ENCODE assay signal across 9 mouse cellular contexts in the genomic region with DNA sequence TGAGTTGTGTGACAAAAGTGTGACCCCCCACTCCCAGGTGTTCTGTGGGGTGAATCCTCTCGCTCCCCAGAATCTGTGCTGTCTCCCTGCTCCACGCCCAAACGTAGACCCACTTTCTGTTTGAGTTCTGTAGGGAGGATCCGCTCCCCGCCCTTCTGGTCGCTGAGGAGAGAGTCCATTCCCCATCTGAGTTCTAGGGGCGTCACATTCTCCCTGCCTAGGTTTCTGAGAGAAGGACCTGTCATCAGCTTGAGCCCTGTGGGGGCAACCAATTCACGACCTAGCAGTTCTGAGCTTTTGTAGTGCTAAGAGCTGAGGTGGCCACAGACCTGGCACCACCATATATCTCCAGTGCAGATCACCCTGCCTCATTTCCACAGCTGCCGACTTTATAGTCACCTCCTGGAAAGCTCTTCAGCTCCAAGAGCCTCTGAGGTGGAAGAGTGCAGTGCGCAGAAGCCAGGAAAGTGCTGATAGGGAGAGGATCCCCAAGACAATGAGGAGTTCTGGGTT. TPM values are rescaled to one million over a fixed set of nuclear protein-coding genes. Genes with fewer than 3 reads are reported as not detected.
DNase-seq lines count a peak whose midpoint lies in the region; ATAC-seq and TF ChIP-seq lines count a peak whose summit lies in the region.
"Had no signal": no experiment of that assay in that cellular context is flagged by ENCODE, and none has a peak within 500 bp of the region (broad histone marks: within the 10 kb centered on the region; RNA-seq: fewer than 3 reads in every experiment).

No protein-coding gene starts in this region.

- H3K36me3 ChIP-seq in kidney, embryonic 16.5 days (ENCODE audit: insufficient read depth, low read length) = peaks cover 15% of the 10 kb centered on the region
- H3K36me3 ChIP-seq in hindbrain, embryonic 13.5 days = peaks cover 18% of the 10 kb centered on the region
- H3K36me3 ChIP-seq in midbrain, embryonic 12.5 days = peaks cover 20% of the 10 kb centered on the region

- ATAC-seq in kidney, embryonic 16.5 days (ENCODE audit: low FRiP score, low TSS enrichment) = peak; percentile 80; the same call in 1 of the 2 replicates
- ATAC-seq in hindbrain, embryonic 13.5 days (ENCODE audit: low FRiP score) = peak; percentile 73; the same call in 1 of the 2 replicates
- ATAC-seq in midbrain, embryonic 12.5 days (ENCODE audit: low FRiP score, low read depth) = no peak; the same call in none of the 2 replicates

- DNase-seq in kidney, adult 18-20 months = no peak
- no peak for DNase-seq in ovary, adult 18-20 months (ENCODE audit: low spot score)
- no peak for DNase-seq in kidney, postnatal 14 days
- no peak for DNase-seq in urinary bladder, postnatal 14 days (ENCODE audit: low spot score)

- TF ChIP-seq CTCF in bone marrow macrophage, adult 2 months (IDR thresholded peaks at IDR 0.05; ENCODE audit: low read depth, low read length) = no peak

- H3K9ac ChIP-seq in kidney, embryonic 16.5 days (replicated peaks; ENCODE audit: low read length) = peak overlapping the region; percentile 66
- peak overlapping the region; percentile 73 for H3K9ac ChIP-seq in hindbrain, embryonic 13.5 days
- H3K9ac ChIP-seq in midbrain, embryonic 12.5 days (replicated peaks) = peak overlapping the region; percentile 95

- H3K27me3 ChIP-seq in kidney, embryonic 16.5 days (ENCODE audit: insufficient read depth, low read length) = peaks cover 2% of the 10 kb centered on the region; the same call in 1 of the 2 replicates
- peaks cover 4% of the 10 kb centered on the region; the same call in 1 of the 2 replicates for H3K27me3 ChIP-seq in hindbrain, embryonic 13.5 days
- 0 out of 2 replicates have a peak, but pooled peaks cover 3% of the 10 kb centered on the region for H3K27me3 ChIP-seq in midbrain, embryonic 12.5 days

- H3K27ac ChIP-seq in kidney, embryonic 16.5 days (ENCODE audit: low read length) = no peak overlapping the region; the same call in 1 of the 2 replicates
- peak overlapping the region; percentile 35 for H3K27ac ChIP-seq in bone marrow macrophage, adult 2 months (ENCODE audit: insufficient read depth, low read depth, low read length)
- peak overlapping the region; percentile 35; the same call in 1 of the 2 replicates for H3K27ac ChIP-seq in hindbrain, embryonic 13.5 days
- H3K27ac ChIP-seq in midbrain, embryonic 12.5 days (replicated peaks) = peak overlapping the region; percentile 25; the same call in 1 of the 2 replicates

- peak overlapping the region; percentile 69 for H3K4me3 ChIP-seq in kidney, embryonic 16.5 days (ENCODE audit: low read length)
- H3K4me3 ChIP-seq in bone marrow macrophage, adult 2 months (ENCODE audit: insufficient read depth, low read length) = peak overlapping the region; percentile 76
- H3K4me3 ChIP-seq in hindbrain, embryonic 13.5 days = peak overlapping the region; percentile 98
- H3K4me3 ChIP-seq in midbrain, embryonic 12.5 days = peak overlapping the region; percentile 84

- H3K4me1 ChIP-seq in kidney, embryonic 16.5 days (ENCODE audit: insufficient read depth, low read length) = peaks cover 13% of the 10 kb centered on the region
- H3K4me1 ChIP-seq in bone marrow macrophage, adult 2 months (ENCODE audit: control insufficient read depth, insufficient read depth, low read length) = peaks cover 2% of the 10 kb centered on the region; the same call in 1 of the 2 replicates
- H3K4me1 ChIP-seq in hindbrain, embryonic 13.5 days (replicated peaks) = peaks cover 18% of the 10 kb centered on the region
- peaks cover 14% of the 10 kb centered on the region for H3K4me1 ChIP-seq in midbrain, embryonic 12.5 days

- TF ChIP-seq POLR2A in bone marrow macrophage, adult 2 months (IDR thresholded peaks at IDR 0.05; ENCODE audit: borderline replicate concordance, low read depth, low read length) = no peak

- peak overlapping the region; percentile 78 for H3K4me2 ChIP-seq in kidney, embryonic 16.5 days (replicated peaks; ENCODE audit: low read depth, low read length)
- peak overlapping the region; percentile 90 for H3K4me2 ChIP-seq in hindbrain, embryonic 13.5 days
- H3K4me2 ChIP-seq in midbrain, embryonic 12.5 days (replicated peaks) = peak overlapping the region; percentile 89

- WGBS in kidney, embryonic 16.5 days = 4% methylated on average over 10 of the region's 10 CpGs
- 6% methylated on average over 10 of the region's 10 CpGs for WGBS in hindbrain, embryonic 13.5 days
- 6% methylated on average over 10 of the region's 10 CpGs for WGBS in midbrain, embryonic 12.5 days

- H3K9me3 ChIP-seq in kidney, embryonic 16.5 days (ENCODE audit: low read length) = no peaks in the 10 kb centered on the region
- H3K9me3 ChIP-seq in hindbrain, embryonic 13.5 days = no peaks in the 10 kb centered on the region
- H3K9me3 ChIP-seq in midbrain, embryonic 12.5 days = no peaks in the 10 kb centered on the region

RNA-seq across cellular contexts. Expression of gene Ndufa10, which starts 0.5 kb away (rescaled TPM):
- polyA plus RNA-seq in kidney, embryonic 16.5 days (2015; fragmentation: Nextera tagmentation; extraction: Ambion mirVana) = 348 and 378 TPM in 2 replicates
- polyA plus RNA-seq in bone marrow macrophage, adult 2 months (2012; ENCODE audit: insufficient read depth, insufficient read length, missing spikeins) = 107 and 123 TPM in 2 replicates
- 279 and 295 TPM in 2 replicates for polyA plus RNA-seq in hindbrain, embryonic 13.5 days (2015; fragmentation: Nextera tagmentation; extraction: Ambion mirVana)
- 225 and 246 TPM in 2 replicates for polyA plus RNA-seq in midbrain, embryonic 12.5 days (2016; fragmentation: Nextera tagmentation; extraction: Ambion mirVana)

RNA-seq across cellular contexts. Expression of gene Olfr1416, which starts 10.8 kb away (rescaled TPM):
- not detected in 2 replicates for polyA plus RNA-seq in kidney, embryonic 16.5 days (2015; fragmentation: Nextera tagmentation; extraction: Ambion mirVana)
- polyA plus RNA-seq in bone marrow macrophage, adult 2 months (2012; ENCODE audit: insufficient read depth, insufficient read length, missing spikeins) = not detected in 2 replicates
- not detected in 2 replicates for polyA plus RNA-seq in hindbrain, embryonic 13.5 days (2015; fragmentation: Nextera tagmentation; extraction: Ambion mirVana)
- polyA plus RNA-seq in midbrain, embryonic 12.5 days (2016; fragmentation: Nextera tagmentation; extraction: Ambion mirVana) = not detected in 2 replicates
- polyA plus RNA-seq: brain, embryonic 14.5 days had no signal

RNA-seq across cellular contexts. Expression of gene Olfr1415, which starts 21.8 kb away (rescaled TPM):
- polyA plus RNA-seq in kidney, embryonic 16.5 days (2015; fragmentation: Nextera tagmentation; extraction: Ambion mirVana) = not detected in 2 replicates
- polyA plus RNA-seq in bone marrow macrophage, adult 2 months (2012; ENCODE audit: insufficient read depth, insufficient read length, missing spikeins) = not detected in 2 replicates
- polyA plus RNA-seq in hindbrain, embryonic 13.5 days (2015; fragmentation: Nextera tagmentation; extraction: Ambion mirVana) = not detected in 2 replicates
- polyA plus RNA-seq in midbrain, embryonic 12.5 days (2016; fragmentation: Nextera tagmentation; extraction: Ambion mirVana) = not detected in 2 replicates
- polyA plus RNA-seq: brain, embryonic 14.5 days had no signal

RNA-seq across cellular contexts. Expression of gene Olfr1414, which starts 44.3 kb away (rescaled TPM):
- polyA plus RNA-seq in kidney, embryonic 16.5 days (2015; fragmentation: Nextera tagmentation; extraction: Ambion mirVana) = not detected in 2 replicates
- not detected in 2 replicates for polyA plus RNA-seq in bone marrow macrophage, adult 2 months (2012; ENCODE audit: insufficient read depth, insufficient read length, missing spikeins)
- polyA plus RNA-seq in hindbrain, embryonic 13.5 days (2015; fragmentation: Nextera tagmentation; extraction: Ambion mirVana) = not detected in 2 replicates
- not detected in 2 replicates for polyA plus RNA-seq in midbrain, embryonic 12.5 days (2016; fragmentation: Nextera tagmentation; extraction: Ambion mirVana)
- polyA plus RNA-seq: brain, embryonic 14.5 days had no signal
